Mouse (Mus musculus): ENCODE measurements around the gene Olfr1034. TPM values are rescaled to one million over a fixed set of nuclear protein-coding genes. Genes with fewer than 3 reads are reported as not detected.

Olfr1034 gene
- polyA plus RNA-seq, 1 experiment from 2014 or later, result not detected

Other genes starting within 250 kb of the Olfr1034 start
- not detected in 2 replicates for gene Olfr1016, start 243.3 kb upstream of the Olfr1034 start, polyA plus RNA-seq (2015; fragmentation: Nextera tagmentation; extraction: Ambion mirVana)
- gene Olfr1018, start 227.4 kb upstream of the Olfr1034 start, polyA plus RNA-seq (2015; fragmentation: Nextera tagmentation; extraction: Ambion mirVana), result not detected in 2 replicates
- not detected in 2 replicates for gene Olfr1019, start 200.4 kb upstream of the Olfr1034 start, polyA plus RNA-seq (2015; fragmentation: Nextera tagmentation; extraction: Ambion mirVana)
- gene Olfr1020, start 198.8 kb upstream of the Olfr1034 start, polyA plus RNA-seq (2015; fragmentation: Nextera tagmentation; extraction: Ambion mirVana), result not detected in 2 replicates
- not detected in 2 replicates for gene Olfr1022, start 177.3 kb upstream of the Olfr1034 start, polyA plus RNA-seq (2015; fragmentation: Nextera tagmentation; extraction: Ambion mirVana)
- not detected in 2 replicates for gene Olfr1023, start 160.2 kb upstream of the Olfr1034 start, polyA plus RNA-seq (2015; fragmentation: Nextera tagmentation; extraction: Ambion mirVana)
- not detected in 2 replicates for gene Olfr1024, start 140.8 kb upstream of the Olfr1034 start, polyA plus RNA-seq (2015; fragmentation: Nextera tagmentation; extraction: Ambion mirVana)
- gene Olfr1025-ps1, start 130.7 kb upstream of the Olfr1034 start, polyA plus RNA-seq (2015; fragmentation: Nextera tagmentation; extraction: Ambion mirVana), result not detected in 2 replicates
- not detected in 2 replicates for gene Olfr1026, start 124.3 kb upstream of the Olfr1034 start, polyA plus RNA-seq (2015; fragmentation: Nextera tagmentation; extraction: Ambion mirVana)
- gene Olfr1028, start 95.4 kb upstream of the Olfr1034 start, polyA plus RNA-seq (2015; fragmentation: Nextera tagmentation; extraction: Ambion mirVana), result not detected in 2 replicates
- not detected in 2 replicates for gene Olfr1029, start 72.0 kb upstream of the Olfr1034 start, polyA plus RNA-seq (2015; fragmentation: Nextera tagmentation; extraction: Ambion mirVana)
- gene Olfr1030, start 66.6 kb upstream of the Olfr1034 start, polyA plus RNA-seq (2015; fragmentation: Nextera tagmentation; extraction: Ambion mirVana), result not detected in 2 replicates
- gene Olfr1031, start 55.6 kb upstream of the Olfr1034 start, polyA plus RNA-seq (2015; fragmentation: Nextera tagmentation; extraction: Ambion mirVana), result not detected in 2 replicates
- not detected in 2 replicates for gene Olfr1032, start 40.3 kb upstream of the Olfr1034 start, polyA plus RNA-seq (2015; fragmentation: Nextera tagmentation; extraction: Ambion mirVana)
- gene Olfr1033, start 25.2 kb upstream of the Olfr1034 start, polyA plus RNA-seq (2015; fragmentation: Nextera tagmentation; extraction: Ambion mirVana), result 0.69 TPM in 2 replicates
- gene Olfr1036, start 28.1 kb downstream of the Olfr1034 start, polyA plus RNA-seq (2015; fragmentation: Nextera tagmentation; extraction: Ambion mirVana), result not detected in 2 replicates
- gene Olfr1037, start 41.5 kb downstream of the Olfr1034 start, polyA plus RNA-seq (2015; fragmentation: Nextera tagmentation; extraction: Ambion mirVana), result not detected in 2 replicates
- not detected in 2 replicates for gene Olfr1039, start 90.1 kb downstream of the Olfr1034 start, polyA plus RNA-seq (2015; fragmentation: Nextera tagmentation; extraction: Ambion mirVana)
- gene Olfr1040, start 100.9 kb downstream of the Olfr1034 start, polyA plus RNA-seq (2015; fragmentation: Nextera tagmentation; extraction: Ambion mirVana), result not detected in 2 replicates
- not detected in 2 replicates for gene Olfr1042, start 116.0 kb downstream of the Olfr1034 start, polyA plus RNA-seq (2015; fragmentation: Nextera tagmentation; extraction: Ambion mirVana)
- not detected in 2 replicates for gene Olfr1043, start 121.7 kb downstream of the Olfr1034 start, polyA plus RNA-seq (2015; fragmentation: Nextera tagmentation; extraction: Ambion mirVana)
- gene Olfr1044, start 132.0 kb downstream of the Olfr1034 start, polyA plus RNA-seq (2015; fragmentation: Nextera tagmentation; extraction: Ambion mirVana), result not detected in 2 replicates
- not detected in 2 replicates for gene Olfr52, start 139.8 kb downstream of the Olfr1034 start, polyA plus RNA-seq (2015; fragmentation: Nextera tagmentation; extraction: Ambion mirVana)
- not detected in 2 replicates for gene Olfr1045, start 157.1 kb downstream of the Olfr1034 start, polyA plus RNA-seq (2015; fragmentation: Nextera tagmentation; extraction: Ambion mirVana)
- not detected in 2 replicates for gene Olfr1046, start 173.5 kb downstream of the Olfr1034 start, polyA plus RNA-seq (2015; fragmentation: Nextera tagmentation; extraction: Ambion mirVana)
- gene Olfr1047, start 185.5 kb downstream of the Olfr1034 start, polyA plus RNA-seq (2015; fragmentation: Nextera tagmentation; extraction: Ambion mirVana), result not detected in 2 replicates
- gene Olfr1048, start 194.4 kb downstream of the Olfr1034 start, polyA plus RNA-seq (2015; fragmentation: Nextera tagmentation; extraction: Ambion mirVana), result not detected in 2 replicates
- not detected in 2 replicates for gene Olfr1049, start 212.5 kb downstream of the Olfr1034 start, polyA plus RNA-seq (2015; fragmentation: Nextera tagmentation; extraction: Ambion mirVana)
- gene Olfr1051, start 233.2 kb downstream of the Olfr1034 start, polyA plus RNA-seq (2015; fragmentation: Nextera tagmentation; extraction: Ambion mirVana), result not detected in 2 replicates
- not detected in 2 replicates for gene Olfr1052, start 246.6 kb downstream of the Olfr1034 start, polyA plus RNA-seq (2015; fragmentation: Nextera tagmentation; extraction: Ambion mirVana)

All from hindbrain, embryonic 16.5 days (tissue).